Mouse (Mus musculus) kidney, embryonic 16.5 days (tissue): ENCODE data around the gene Nrg4. TPM values are rescaled to one million over a fixed set of nuclear protein-coding genes. Genes with fewer than 3 reads are reported as not detected.
"Not testable (repeated sequence)": the region's sequence is repeated elsewhere in the genome, so short reads cannot be mapped to it uniquely, and the experiment has no call there.

Source experiments
- ATAC-seq: fragments of 200-750 bp; cut with Nextera tagmentation; 2 replicates; pipeline ENCODE4 v1.8.0; 2017; ENCODE audit warnings: moderate TSS enrichment; ENCODE audit not compliant: low FRiP score, low TSS enrichment
- H3K27ac ChIP-seq: fragments of 300-500 bp; sonication (generic); 2 replicates; pipeline ENCODE4 v1.5.1; 2014; ENCODE audit warnings: low read length
- H3K27me3 ChIP-seq: fragments of 300-500 bp; sonication (generic); 2 replicates; pipeline ENCODE4 v1.6.1; 2014; ENCODE audit warnings: low read length, control low read depth, mixed read lengths; ENCODE audit not compliant: insufficient read depth
- H3K36me3 ChIP-seq: fragments of 300-500 bp; sonication (generic); 2 replicates; pipeline ENCODE4 v1.6.1; 2014; ENCODE audit warnings: low read length, control low read depth, mixed read lengths; ENCODE audit not compliant: insufficient read depth
- H3K4me1 ChIP-seq: fragments of 300-500 bp; sonication (generic); 2 replicates; pipeline ENCODE4 v1.6.1; 2014; ENCODE audit warnings: low read length, control low read depth, mixed read lengths; ENCODE audit not compliant: insufficient read depth
- H3K4me2 ChIP-seq: fragments of 300-500 bp; sonication (generic); replicated peaks from 2 replicates; pipeline ENCODE4 v1.6.1; 2014; ENCODE audit warnings: low read depth, low read length
- H3K4me3 ChIP-seq: fragments of 300-500 bp; sonication (generic); 2 replicates; pipeline ENCODE4 v1.5.1; 2014; ENCODE audit warnings: mild to moderate bottlenecking, low read length
- H3K9ac ChIP-seq: fragments of 300-500 bp; sonication (generic); replicated peaks from 2 replicates; pipeline ENCODE4 v1.6.1; 2014; ENCODE audit warnings: low read length
- H3K9me3 ChIP-seq: fragments of 300-500 bp; sonication (generic); 2 replicates; pipeline ENCODE4 v1.6.1; 2016; ENCODE audit warnings: low read length, control low read depth
- WGBS: fragments of 180-500 bp; shearing (Covaris S2); extraction: QIAGEN DNeasy Blood & Tissue Kit; methylation state at CpG from one replicate; pipeline ENCODE4 v1.1.7; 2014; 5-methylcytosine and 5-hydroxymethylcytosine counted together
- polyA plus RNA-seq: library from polyadenylated mRNA; unstranded; fragments of >200 nt; fragmentation: Nextera tagmentation; extraction: Ambion mirVana; gene quantifications from 2 replicates; pipeline ENCODE4 v1.2.1, GENCODE M21; 2015

Nrg4 gene
- polyA plus RNA-seq, 1 experiment from 2014 or later = 0.71 TPM

DNA sequence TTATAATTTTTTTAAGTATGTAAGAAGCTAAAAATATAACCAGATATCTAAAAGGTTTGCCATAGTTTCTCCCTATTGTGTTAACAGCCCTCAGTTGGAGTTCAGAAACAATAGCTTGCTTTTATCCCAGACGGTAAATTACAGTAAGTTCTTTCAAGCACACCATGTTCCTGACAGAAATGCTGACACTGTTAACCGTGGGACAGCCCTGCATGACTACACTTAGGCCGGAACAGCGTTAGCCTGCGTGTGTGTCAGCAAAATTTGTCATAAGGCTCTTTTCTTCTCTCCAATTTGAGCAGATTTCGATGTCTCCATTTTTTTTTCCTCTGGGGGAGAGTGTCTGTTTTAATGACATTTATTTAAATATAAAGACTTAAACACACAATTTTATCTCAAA lies 66.9 kb downstream of the Nrg4 start:
- ATAC-seq = no peak
- no peak overlapping the region for H3K4me2 ChIP-seq
- no peaks in the 10 kb centered on the region for H3K9me3 ChIP-seq
- no peaks in the 10 kb centered on the region for H3K4me1 ChIP-seq
- no peaks in the 10 kb centered on the region for H3K27me3 ChIP-seq
- 56% methylated on average over 6 of the region's 6 CpGs for WGBS
- no peak overlapping the region for H3K27ac ChIP-seq
- H3K9ac ChIP-seq = no peak overlapping the region
- no peak overlapping the region for H3K4me3 ChIP-seq
- no peaks in the 10 kb centered on the region for H3K36me3 ChIP-seq

DNA sequence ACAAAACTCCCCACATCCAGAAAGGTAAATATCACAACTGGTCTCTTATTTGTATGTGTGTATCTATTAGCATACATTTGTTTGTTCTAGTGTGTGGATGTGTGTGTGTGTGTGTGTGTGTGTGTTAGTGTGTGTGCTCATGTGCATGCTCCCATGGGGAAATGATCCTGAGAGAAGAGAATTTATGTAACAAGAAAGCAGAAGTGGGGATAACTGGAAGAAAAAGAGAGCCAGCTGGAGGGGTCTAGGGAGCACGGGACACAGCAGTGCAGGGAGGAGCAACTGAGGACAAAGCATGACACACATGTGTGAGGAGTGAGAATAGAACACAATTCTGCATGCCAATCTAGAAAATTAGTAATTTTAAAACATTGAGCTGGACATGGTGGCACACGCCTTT lies 69.5 kb downstream of the Nrg4 start:
- no peak overlapping the region for H3K9ac ChIP-seq
- no peaks in the 10 kb centered on the region for H3K36me3 ChIP-seq
- no peak overlapping the region for H3K4me2 ChIP-seq
- H3K9me3 ChIP-seq = no peaks in the 10 kb centered on the region
- no peak overlapping the region for H3K4me3 ChIP-seq
- ATAC-seq = no peak
- WGBS = 90% methylated on average over 2 of the region's 2 CpGs
- H3K27ac ChIP-seq = no peak overlapping the region
- no peaks in the 10 kb centered on the region for H3K27me3 ChIP-seq
- no peaks in the 10 kb centered on the region for H3K4me1 ChIP-seq

DNA sequence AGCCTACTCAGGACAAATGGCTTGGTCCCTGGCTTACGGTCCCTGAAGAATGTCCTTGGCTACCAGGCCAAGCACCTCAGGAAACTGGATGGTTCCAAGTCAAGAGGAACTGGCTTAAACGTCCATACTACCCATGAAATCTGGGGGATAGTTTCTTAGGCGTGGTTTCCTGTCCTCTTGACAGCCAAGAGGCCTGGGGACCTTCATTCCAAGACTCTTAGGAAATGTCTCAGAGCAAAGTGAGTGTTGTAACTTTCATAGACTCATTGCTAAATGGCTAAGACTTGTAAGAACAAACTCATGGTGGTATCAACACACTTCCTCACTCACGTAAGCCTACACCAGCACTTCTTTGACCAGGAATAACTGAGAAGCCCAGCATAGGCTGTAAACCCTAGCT lies 71.0 kb downstream of the Nrg4 start:
- Histone ChIP-seq H3K36me3 (no peaks in the 10 kb centered on the region), H3K9me3 (no peaks in the 10 kb centered on the region), H3K4me3 (no peak overlapping the region), H3K4me2 (no peak overlapping the region), H3K9ac (no peak overlapping the region), H3K27ac (no peak overlapping the region), H3K27me3 (no peaks in the 10 kb centered on the region), H3K4me1 (no peaks in the 10 kb centered on the region)
- ATAC-seq = no peak
- 63% methylated on average over 4 of the region's 4 CpGs for WGBS

DNA sequence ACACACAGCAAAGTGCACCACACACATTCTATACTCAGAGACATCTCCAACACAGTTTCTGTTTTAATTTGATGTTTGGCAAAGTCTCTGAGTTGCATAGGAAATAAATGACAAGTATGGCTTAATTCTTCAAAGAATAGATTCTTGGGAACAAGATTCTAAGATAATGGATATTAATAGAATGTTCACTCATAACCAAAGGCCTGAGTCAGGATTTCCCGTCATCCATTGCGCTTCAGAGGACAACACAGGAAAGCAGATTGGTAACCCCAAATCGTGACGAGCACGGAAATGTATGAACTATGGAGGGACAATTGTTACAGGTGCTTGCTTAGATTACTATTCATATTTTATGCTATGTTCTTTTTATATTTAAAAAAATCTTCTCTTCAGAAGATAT lies 71.6 kb downstream of the Nrg4 start:
- H3K27ac ChIP-seq = no peak overlapping the region
- no peaks in the 10 kb centered on the region for H3K27me3 ChIP-seq
- H3K4me1 ChIP-seq = no peaks in the 10 kb centered on the region
- H3K4me3 ChIP-seq = no peak overlapping the region
- ATAC-seq = no peak
- H3K9ac ChIP-seq = no peak overlapping the region
- WGBS = 88% methylated on average over 5 of the region's 5 CpGs
- no peaks in the 10 kb centered on the region for H3K9me3 ChIP-seq
- H3K36me3 ChIP-seq = no peaks in the 10 kb centered on the region
- no peak overlapping the region for H3K4me2 ChIP-seq

DNA sequence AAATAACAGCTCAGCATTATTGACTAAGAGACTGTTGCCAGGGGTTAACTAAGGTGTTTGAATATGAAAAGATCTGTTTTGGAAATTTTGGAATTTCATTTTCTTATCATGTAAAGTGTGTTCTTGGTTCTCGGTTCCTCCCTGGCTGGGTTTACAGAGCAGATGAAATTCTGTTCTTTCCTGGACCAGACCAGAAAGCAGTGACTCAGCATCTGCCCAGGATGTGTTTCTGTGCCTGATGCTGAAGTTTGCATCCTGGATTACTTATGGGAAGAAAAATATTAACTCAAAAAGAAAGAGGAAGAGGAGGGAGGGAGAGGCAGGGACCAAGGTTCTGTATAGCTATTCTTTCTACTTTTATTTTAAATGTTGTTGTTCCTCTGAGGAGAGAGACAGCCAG lies 72.8 kb downstream of the Nrg4 start:
- H3K4me1 ChIP-seq = no peaks in the 10 kb centered on the region
- no peaks in the 10 kb centered on the region for H3K27me3 ChIP-seq
- H3K9ac ChIP-seq = no peak overlapping the region
- no peaks in the 10 kb centered on the region for H3K9me3 ChIP-seq
- ATAC-seq = no peak
- H3K4me2 ChIP-seq = no peak overlapping the region
- no peaks in the 10 kb centered on the region for H3K36me3 ChIP-seq
- no peak overlapping the region for H3K4me3 ChIP-seq
- WGBS = 80% methylated on average over 1 of the region's 1 CpGs
- no peak overlapping the region for H3K27ac ChIP-seq

DNA sequence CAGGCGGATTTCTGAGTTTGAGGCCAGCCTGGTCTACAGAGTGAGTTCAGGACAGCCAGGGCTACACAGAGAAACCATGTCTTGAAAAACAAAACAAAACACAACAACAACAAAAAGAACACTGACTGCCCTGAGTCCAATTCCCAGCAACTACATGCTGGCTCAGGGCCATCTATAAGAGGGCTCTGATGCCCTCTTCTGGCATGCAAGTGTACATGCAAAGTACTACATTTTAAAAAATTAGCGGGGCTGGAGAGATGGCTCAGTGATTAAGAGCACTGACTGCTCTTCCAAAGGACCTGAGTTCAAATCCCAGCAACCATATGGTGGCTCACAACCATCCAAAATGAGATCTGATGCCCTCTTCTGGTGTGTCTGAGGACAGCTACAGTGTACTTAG lies 74.5 kb downstream of the Nrg4 start:
- not testable (repeated sequence) for ATAC-seq, H3K9me3 ChIP-seq, H3K27me3 ChIP-seq, H3K36me3 ChIP-seq, H3K4me1 ChIP-seq, H3K4me2 ChIP-seq, H3K9ac ChIP-seq, H3K27ac ChIP-seq, H3K4me3 ChIP-seq
- WGBS = 60% methylated on average over 2 of the region's 2 CpGs

DNA sequence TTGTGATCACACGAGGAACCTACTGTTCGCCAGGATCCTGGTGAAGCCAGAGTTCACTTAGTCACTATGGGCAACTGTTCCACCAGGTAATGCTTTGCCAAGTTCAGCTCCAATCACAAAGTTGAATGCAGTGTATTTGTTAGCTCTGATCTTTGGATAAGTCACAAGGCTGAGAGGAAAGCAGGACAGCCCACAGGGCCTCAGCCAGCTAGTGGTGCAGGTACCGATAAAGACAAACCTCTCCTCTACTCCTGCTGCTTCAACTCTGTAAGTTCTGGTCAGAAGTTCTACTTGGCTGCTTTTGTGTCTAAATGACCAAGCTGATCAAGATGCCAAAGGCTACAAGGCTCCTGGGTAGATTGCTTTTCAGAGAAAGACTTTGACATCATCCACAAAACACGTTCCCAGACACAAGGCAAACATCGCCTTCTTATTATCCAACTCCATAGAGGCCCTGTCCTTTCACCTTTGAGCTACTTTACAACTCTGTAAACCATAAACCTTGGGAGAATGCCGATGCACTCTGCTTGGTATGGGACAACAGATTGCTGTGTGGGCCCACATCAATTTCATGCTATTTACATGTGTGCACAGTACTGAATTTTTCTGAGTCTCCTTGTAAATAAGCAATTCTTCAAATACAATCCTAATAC lies 75.9 kb downstream of the Nrg4 start:
- Histone ChIP-seq H3K9me3 (no peaks in the 10 kb centered on the region), H3K9ac (no peak overlapping the region), H3K4me3 (no peak overlapping the region), H3K27ac (no peak overlapping the region), H3K4me1 (no peaks in the 10 kb centered on the region), H3K36me3 (no peaks in the 10 kb centered on the region), H3K4me2 (no peak overlapping the region), H3K27me3 (no peaks in the 10 kb centered on the region)
- ATAC-seq = no peak
- 75% methylated on average over 6 of the region's 6 CpGs for WGBS

DNA sequence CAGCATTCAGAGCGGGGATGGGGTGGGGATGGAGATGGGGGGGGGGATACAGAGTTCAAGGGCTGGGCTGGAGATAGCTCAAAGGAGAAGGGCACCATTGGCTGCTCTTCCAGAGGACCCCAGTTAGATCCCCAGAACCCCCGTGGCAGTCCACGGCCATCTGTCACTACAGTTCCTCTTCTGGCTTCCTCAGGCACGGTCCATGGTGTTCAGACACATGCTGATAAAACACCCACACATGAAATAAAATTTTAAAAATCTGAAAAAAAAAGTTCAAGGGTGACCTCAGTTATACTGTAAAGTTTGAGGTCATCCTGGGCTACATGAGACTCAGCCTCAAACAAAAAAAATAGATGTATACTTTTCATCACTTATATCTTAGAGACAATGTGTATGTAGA lies 78.2 kb downstream of the Nrg4 start:
- Histone ChIP-seq H3K9ac (no peak overlapping the region), H3K27ac (no peak overlapping the region), H3K27me3 (no peaks in the 10 kb centered on the region), H3K4me2 (no peak overlapping the region), H3K9me3 (no peaks in the 10 kb centered on the region), H3K4me3 (no peak overlapping the region), H3K4me1 (no peaks in the 10 kb centered on the region), H3K36me3 (no peaks in the 10 kb centered on the region)
- no peak for ATAC-seq
- WGBS = 73% methylated on average over 4 of the region's 4 CpGs

DNA sequence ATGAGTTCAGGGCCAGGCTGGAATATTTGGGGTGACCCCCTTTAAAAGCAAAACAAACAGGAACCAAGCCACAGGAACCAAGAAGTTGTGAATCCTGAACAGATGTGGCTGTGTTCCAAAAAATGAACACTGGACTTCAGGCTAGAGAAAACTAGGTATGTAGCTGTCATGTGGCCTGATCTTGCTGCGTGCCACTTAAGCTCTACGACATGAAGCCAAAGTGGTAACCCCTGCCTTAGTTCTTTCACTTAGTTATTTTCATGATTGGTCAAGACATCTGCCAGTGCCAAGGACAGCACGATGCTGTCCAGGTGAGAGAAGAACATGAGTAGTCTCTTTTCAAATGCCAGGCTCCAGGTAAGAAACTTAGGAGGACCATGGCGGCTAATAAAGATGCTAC lies 79.7 kb downstream of the Nrg4 start:
- no peaks in the 10 kb centered on the region for H3K27me3 ChIP-seq
- H3K9ac ChIP-seq = no peak overlapping the region
- no peaks in the 10 kb centered on the region for H3K9me3 ChIP-seq
- no peak overlapping the region for H3K27ac ChIP-seq
- no peak overlapping the region for H3K4me3 ChIP-seq
- H3K4me2 ChIP-seq = no peak overlapping the region
- no peak for ATAC-seq
- no peaks in the 10 kb centered on the region for H3K4me1 ChIP-seq
- WGBS = 94% methylated on average over 4 of the region's 4 CpGs
- no peaks in the 10 kb centered on the region for H3K36me3 ChIP-seq

DNA sequence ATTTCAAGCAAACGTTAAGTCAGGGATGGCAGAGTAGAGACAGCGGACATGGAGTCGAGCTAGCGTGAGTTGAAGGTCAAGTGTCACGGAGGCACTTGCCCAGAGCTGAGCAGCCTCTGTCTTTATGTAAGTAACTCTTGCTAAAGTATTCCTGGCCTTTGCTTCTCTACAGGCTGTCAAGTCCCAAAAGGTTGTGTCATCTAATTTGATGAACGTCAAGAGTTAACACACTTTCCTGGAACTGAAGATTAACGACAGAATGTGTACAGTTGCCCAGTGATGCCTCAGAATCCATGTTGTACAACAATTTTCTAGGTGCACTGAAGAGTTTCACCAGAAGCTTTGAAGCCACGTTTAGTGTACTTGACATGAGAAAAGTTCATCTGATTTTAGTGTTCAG lies 80.2 kb downstream of the Nrg4 start:
- Histone ChIP-seq H3K4me2 (no peak overlapping the region), H3K27me3 (no peaks in the 10 kb centered on the region), H3K9me3 (no peaks in the 10 kb centered on the region), H3K36me3 (no peaks in the 10 kb centered on the region), H3K4me3 (no peak overlapping the region), H3K27ac (no peak overlapping the region), H3K4me1 (no peaks in the 10 kb centered on the region), H3K9ac (no peak overlapping the region)
- 42% methylated on average over 8 of the region's 8 CpGs for WGBS
- no peak for ATAC-seq
